Mouse (Mus musculus): ENCODE measurements around the gene Gm16434. TPM values are rescaled to one million over a fixed set of nuclear protein-coding genes. Genes with fewer than 3 reads are reported as not detected.
"Not testable (repeated sequence)": the region's sequence is repeated elsewhere in the genome, so short reads cannot be mapped to it uniquely, and the experiment has no call there.

Gene Gm16434
- total RNA-seq (2021) = not detected

DNA sequence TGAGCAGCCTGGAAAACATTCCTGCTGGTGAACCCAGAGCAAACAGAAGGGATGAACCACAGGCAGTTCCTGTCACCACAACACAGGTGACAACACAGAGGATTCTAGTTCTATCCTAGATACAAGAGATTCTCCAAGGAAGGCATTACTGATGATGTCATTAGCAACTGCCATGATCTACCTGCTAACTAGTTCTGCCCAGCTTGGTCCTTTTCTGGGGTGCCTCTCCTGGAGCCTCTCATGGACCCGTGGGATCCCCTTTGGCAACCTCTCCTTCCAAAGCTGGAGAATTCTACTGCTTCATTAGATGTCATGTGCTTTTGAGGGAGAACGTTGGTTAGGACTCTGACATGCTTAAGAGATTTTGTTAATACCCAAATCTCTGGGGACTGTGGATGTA lies at the start of gene Gm16434:
Gm16434 (minus strand) TSS at position 101 of the 400 bp plus-strand sequence.
- intact Hi-C loops (cut with DNase I); DNase-seq: not testable (repeated sequence)

DNA sequence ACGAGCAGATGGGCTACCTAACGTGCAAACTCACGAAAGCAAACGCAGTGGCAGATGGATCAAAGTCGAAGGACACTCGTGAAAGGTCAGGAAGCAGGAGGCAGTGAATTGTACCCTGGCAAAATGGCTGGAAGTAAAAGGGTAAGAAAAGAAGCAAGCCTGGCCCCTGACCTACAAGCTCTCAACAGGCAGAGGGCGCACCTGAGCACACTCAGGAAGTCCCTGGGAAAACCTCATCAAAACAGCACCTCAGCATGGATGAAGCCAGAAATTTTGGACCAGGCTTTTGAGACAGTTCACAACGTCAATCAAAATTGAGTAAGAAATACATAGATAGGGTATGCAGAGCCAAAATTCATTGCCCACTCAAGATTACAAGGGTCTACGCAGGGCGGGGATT lies 49.2 kb upstream of the Gm16434 start:
- DNase-seq = peak; percentile 1
- intact Hi-C loops (cut with DNase I) = not testable (repeated sequence)

DNA sequence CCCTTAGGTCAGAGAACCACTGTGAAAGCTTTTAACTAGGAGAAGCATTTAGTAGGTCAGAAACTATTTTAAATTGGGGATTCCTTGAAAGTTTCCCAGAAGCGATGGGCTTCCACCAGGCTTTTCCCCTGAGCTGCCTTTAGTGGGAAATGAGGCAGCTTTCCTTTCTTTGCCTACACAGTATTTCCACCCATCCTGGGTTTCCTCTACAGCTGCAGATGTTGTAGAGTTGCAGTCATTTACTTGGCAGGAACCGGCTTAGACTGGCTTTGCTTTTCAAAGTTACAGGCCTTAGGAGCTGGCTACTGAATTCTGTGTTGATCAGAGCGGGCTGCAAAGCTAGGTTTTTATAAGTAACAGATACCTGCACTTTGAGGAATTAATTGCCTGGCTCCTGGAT lies 5.7 kb upstream of the Gm16434 start:
- DNase-seq; intact Hi-C loops (cut with DNase I): not testable (repeated sequence)

DNA sequence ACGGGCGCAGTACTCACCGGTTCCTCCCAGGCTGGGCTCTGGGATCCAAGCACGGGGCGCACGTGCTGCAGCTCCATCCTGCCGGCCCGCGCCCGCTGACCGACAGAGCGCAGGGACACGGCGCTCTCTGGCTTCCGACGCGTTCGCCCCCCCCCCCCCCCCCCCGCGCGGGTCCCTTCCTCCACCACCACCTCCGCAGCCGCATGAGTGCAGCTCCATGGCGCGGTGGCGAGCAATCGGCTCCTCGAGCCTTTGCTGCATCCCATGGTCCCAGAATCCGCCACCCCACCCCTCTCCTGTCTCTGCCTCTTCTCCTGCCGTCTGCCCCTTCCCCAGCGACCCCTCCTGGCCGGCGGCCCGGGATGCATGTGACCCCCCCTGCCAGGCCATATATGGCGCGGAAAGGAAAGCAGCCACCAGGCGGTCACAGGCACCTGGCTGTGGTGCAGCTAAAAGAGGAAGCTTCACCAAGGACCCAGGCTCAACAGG lies 19.8 kb downstream of the Gm16434 start, which contains the start of gene Gm3512:
Gm3512 (minus strand) TSS at position 51 of the 489 bp plus-strand sequence.
- DNase-seq = peak; percentile 3
- intact Hi-C loops (cut with DNase I) = not testable (repeated sequence)

Other genes starting within 250 kb of the Gm16434 start
- gene Gm6356, start 220.7 kb downstream of the Gm16434 start, total RNA-seq (2021) = not detected
- gene Gm10406, start 167.1 kb downstream of the Gm16434 start, total RNA-seq (2021) = 1 to 10 TPM; 2.7 to 3.5 TPM
- gene Gm3685, start 149.6 kb downstream of the Gm16434 start, total RNA-seq (2021) = not detected
- gene Gm3696, start 93.9 kb downstream of the Gm16434 start, total RNA-seq (2021) = 1 to 10 TPM; 6.7 TPM
- not detected for gene Gm6676, start 69.1 kb downstream of the Gm16434 start, total RNA-seq (2021)
- gene Gm3512, start 20.0 kb downstream of the Gm16434 start, total RNA-seq (2021) = 1 to 10 TPM; 3.8 to 4.7 TPM
- not detected for gene Gm3727, start 70.2 kb upstream of the Gm16434 start, total RNA-seq (2021)
- 1 to 10 TPM; 3.0 to 3.4 TPM for gene Gm3739, start 120.5 kb upstream of the Gm16434 start, total RNA-seq (2021)
- not detected for gene Gm5797, start 137.9 kb upstream of the Gm16434 start, total RNA-seq (2021)
- not detected for gene Gm8374, start 170.6 kb upstream of the Gm16434 start, total RNA-seq (2021)